Mouse (Mus musculus): ENCODE data around the gene Pck2.

DNA sequence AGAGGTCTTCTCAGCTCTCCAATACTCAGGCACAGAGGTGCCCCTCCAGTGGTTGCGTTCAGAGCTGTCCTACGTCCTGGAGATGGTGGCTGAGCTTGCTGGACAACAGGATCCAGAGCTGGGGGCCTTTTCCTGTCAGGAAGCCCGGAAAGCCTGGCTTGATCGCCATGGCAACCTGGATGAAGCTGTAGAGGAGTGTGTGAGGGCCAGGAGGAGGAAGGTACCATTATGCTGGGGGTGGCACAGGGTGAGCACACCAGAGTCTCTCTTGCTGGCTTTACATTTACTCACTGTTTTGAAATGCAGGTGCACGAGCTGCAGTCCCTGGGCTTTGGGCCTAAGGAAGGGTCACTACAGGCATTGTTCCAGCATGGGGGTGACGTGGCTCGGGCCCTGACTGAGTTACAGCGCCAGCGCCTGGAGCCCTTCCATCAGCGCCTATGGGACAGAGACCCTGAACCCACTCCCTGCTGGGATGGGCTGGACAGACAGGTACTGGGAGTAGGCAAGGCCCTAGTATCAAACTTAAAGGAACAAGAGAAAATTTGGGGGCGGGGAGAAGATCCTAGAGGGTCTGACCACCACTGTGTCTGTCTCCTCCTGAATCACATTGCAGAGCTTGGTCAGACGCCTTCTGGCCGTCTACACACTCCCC is 56.1 kb downstream of the Pck2 start:
- TF ChIP-seq CTCF (IDR thresholded peaks at IDR 0.05; ENCODE audit: low read depth, low read length) (no peak), GATA1 (IDR thresholded peaks at IDR 0.05; ENCODE audit: borderline replicate concordance, low read length) (no peak), POLR2AphosphoS5 (IDR thresholded peaks at IDR 0.05; ENCODE audit: insufficient replicate concordance, low read depth, low read length) (no peak), GATA2 (IDR thresholded peaks at IDR 0.05; ENCODE audit: borderline replicate concordance, low read depth, low read length) (no peak), TAL1 (conservative IDR thresholded peaks at IDR 0.05; ENCODE audit: low read depth, low read length) (no peak)

Measured in G1E (cell line).